Mouse (Mus musculus): ENCODE results near the gene 6820408C15Rik. TPM values are rescaled to one million over a fixed set of nuclear protein-coding genes. Genes with fewer than 3 reads are reported as not detected.
"Not testable (repeated sequence)": the region's sequence is repeated elsewhere in the genome, so short reads cannot be mapped to it uniquely, and the experiment has no call there.

6820408C15Rik gene
- total RNA-seq, 2 experiments from 2014 or later, result not detected

GRCm38 (mm10) chr2:152409781-152410180 is 5.6 kb upstream of the 6820408C15Rik start:
- no peak for ATAC-seq (replicated peaks; ENCODE audit: low FRiP score, poor library complexity, severe bottlenecking)

- ATAC-seq (replicated peaks; ENCODE audit: low FRiP score, poor library complexity, severe bottlenecking), result no peak
Observed at GRCm38 (mm10) chr2:152410971-152411371, 4.4 kb upstream of the 6820408C15Rik start.

GRCm38 (mm10) chr2:152411471-152411870 is 3.9 kb upstream of the 6820408C15Rik start:
- ATAC-seq (replicated peaks; ENCODE audit: low FRiP score, poor library complexity, severe bottlenecking), result no peak

GRCm38 (mm10) chr2:152412526-152413157 is 2.7 kb upstream of the 6820408C15Rik start:
- ATAC-seq (replicated peaks; ENCODE audit: low FRiP score, poor library complexity, severe bottlenecking), result no peak

- ATAC-seq (replicated peaks; ENCODE audit: low FRiP score, poor library complexity, severe bottlenecking), result no peak
Observed at GRCm38 (mm10) chr2:152413158-152413764, 2.1 kb upstream of the 6820408C15Rik start.

- peak; percentile 39; the same call in 1 of the 2 replicates for ATAC-seq (replicated peaks; ENCODE audit: low FRiP score, poor library complexity, severe bottlenecking)
Observed at GRCm38 (mm10) chr2:152413765-152414584, 1.4 kb upstream of the 6820408C15Rik start.

DNA sequence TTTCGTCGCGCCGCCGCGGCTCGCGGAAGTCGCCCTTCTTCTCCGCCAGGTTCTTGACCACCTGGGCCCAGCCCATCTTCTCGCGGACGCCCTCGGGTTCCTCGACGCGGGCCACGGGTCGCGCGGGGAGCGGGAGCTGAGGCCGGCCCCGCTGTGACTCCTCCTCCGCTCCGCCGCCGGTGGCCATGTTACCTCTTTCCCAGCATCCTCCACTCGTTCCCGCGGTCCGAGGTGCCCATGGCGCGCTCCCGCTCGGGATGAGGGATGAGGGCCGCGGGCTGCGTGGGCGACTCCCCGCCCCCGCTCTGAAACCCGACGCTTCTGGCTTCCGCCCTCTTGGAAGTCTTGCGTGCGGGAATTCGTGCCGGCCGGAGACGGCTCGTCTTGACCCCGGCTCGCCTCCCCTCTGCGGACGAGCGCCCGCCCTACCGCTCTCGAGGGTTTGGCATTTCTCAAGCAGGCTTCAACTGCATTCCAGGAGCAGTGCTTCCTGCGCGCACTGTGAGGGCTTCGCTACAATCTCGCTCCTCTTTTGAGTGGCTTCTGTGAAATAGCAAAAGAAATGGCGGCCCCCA is 709 bp upstream of the 6820408C15Rik start, which contains the start of gene Zcchc3:
TSS of gene Zcchc3 (minus strand) at position 437 of the 575 bp plus-strand sequence.
- ATAC-seq (replicated peaks; ENCODE audit: low FRiP score, poor library complexity, severe bottlenecking), result peak; percentile 92

- ATAC-seq (replicated peaks; ENCODE audit: low FRiP score, poor library complexity, severe bottlenecking), result no peak
Observed at GRCm38 (mm10) chr2:152415786-152416185, 399 bp downstream of the 6820408C15Rik start.

DNA sequence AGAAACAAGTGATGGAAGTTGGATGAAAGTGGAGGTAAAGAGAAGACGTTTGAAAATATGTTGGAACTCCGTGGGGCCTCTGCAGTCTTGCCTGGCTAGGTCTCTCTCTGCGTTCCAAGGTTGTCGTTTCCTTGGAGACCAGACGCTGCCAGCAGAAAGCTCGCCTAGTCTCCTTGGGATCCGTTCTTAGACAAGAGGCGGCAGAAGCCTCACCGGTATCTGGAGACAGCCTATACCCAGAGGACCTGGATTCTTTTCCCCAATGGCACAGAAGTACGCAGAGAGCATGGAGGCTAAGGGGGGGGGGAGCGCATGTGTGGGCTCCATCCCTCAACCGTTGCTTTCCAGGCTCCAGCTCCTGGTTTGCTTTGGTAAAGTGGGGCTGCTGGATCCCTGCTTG is 12.1 kb downstream of the 6820408C15Rik start:
- ATAC-seq (replicated peaks; ENCODE audit: low FRiP score, poor library complexity, severe bottlenecking), result no peak

DNA sequence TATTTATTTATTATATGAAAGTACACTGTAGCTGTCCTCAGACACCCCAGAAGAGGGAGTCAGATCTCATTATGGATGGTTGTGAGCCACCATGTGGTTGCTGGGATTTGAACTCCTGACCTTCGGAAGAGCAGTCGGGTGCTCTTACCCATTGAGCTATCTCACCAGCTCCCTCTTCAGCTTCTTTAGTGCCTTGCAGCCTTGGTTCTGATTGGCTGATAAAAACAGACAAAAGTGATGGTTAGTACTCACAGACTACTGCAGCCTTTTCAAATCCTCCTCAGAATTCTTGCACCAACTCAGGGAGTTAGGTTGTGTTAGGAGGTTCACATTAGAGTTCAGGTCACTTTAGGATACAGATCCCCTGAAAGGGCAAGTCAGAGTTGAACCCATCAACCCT is 13.1 kb downstream of the 6820408C15Rik start:
- not testable (repeated sequence) for ATAC-seq (replicated peaks; ENCODE audit: low FRiP score, poor library complexity, severe bottlenecking)

- no peak for ATAC-seq (replicated peaks; ENCODE audit: low FRiP score, poor library complexity, severe bottlenecking)
Observed at GRCm38 (mm10) chr2:152436405-152436901, 21.1 kb downstream of the 6820408C15Rik start.

- ATAC-seq (replicated peaks; ENCODE audit: low FRiP score, poor library complexity, severe bottlenecking), result peak; percentile 78
Observed at GRCm38 (mm10) chr2:152436983-152437860, 21.8 kb downstream of the 6820408C15Rik start.

DNA sequence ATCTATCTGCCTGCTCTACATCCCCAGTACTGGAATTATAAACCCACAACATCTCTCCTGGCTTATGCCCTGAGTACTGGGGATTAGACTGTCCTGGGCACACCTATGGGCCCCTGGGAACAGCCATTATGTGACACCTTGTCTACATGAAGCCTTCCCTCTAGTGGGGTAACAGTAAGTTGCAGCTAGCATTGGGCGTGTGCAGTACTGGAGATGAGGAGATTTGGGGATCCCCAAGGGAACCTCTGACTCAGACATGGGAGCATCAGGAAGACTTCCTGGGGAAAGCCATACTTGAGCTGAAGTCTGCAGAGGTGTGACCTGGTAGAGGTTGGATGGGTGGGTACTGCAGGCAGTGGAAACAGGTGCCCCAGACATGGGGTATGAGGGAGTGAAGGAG is 23.6 kb downstream of the 6820408C15Rik start:
- ATAC-seq (replicated peaks; ENCODE audit: low FRiP score, poor library complexity, severe bottlenecking), result no peak

- no peak for ATAC-seq (replicated peaks; ENCODE audit: low FRiP score, poor library complexity, severe bottlenecking)
Observed at GRCm38 (mm10) chr2:152439833-152440232, 24.4 kb downstream of the 6820408C15Rik start.

GRCm38 (mm10) chr2:152442322-152442721 is 26.9 kb downstream of the 6820408C15Rik start:
- no peak for ATAC-seq (replicated peaks; ENCODE audit: low FRiP score, poor library complexity, severe bottlenecking)

DNA sequence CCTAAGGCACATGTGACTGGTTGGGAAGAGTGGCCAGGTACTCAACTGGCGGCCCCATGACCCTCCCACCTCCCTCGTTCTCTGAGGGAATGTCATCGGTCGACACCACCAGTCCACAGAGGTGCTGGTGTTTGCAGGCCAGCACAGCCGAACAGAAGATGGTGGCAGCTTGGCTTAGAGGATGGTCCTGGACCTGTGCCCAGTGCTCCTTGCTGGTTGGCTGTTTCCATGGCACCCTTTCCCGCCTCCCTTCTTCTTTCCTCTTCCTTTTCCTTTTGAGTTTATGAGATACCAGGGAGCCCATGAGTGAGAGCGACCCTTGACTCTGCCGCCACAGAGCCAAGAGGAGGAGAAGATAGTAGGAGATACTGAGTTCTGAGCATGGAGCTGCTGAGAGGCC is 27.9 kb downstream of the 6820408C15Rik start:
- ATAC-seq (replicated peaks; ENCODE audit: low FRiP score, poor library complexity, severe bottlenecking), result no peak

DNA sequence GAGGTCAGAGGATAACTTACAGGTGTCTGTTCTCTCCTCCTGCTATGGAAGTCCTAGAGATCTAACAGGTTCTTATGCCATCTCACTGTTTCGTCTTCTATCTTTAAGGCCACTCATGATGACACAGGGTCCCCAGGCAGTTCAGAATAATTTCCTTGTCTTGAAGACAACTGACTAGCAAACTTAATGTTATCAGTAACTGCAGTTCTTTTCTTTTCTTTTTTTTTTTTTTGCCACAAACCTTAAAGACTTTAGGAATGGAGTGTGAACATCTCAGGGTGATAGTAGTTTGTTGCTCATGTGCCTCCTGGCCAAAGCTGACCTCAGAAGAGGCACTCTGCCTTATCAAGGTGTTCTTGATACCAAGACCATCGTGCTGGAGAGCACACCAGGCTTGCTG is 31.3 kb downstream of the 6820408C15Rik start:
- no peak for ATAC-seq (replicated peaks; ENCODE audit: low FRiP score, poor library complexity, severe bottlenecking)

GRCm38 (mm10) chr2:152447461-152447860 is 32.1 kb downstream of the 6820408C15Rik start:
- no peak for ATAC-seq (replicated peaks; ENCODE audit: low FRiP score, poor library complexity, severe bottlenecking)

- ATAC-seq (replicated peaks; ENCODE audit: low FRiP score, poor library complexity, severe bottlenecking), result 0 out of 2 replicates have a peak, but pooled peaks have one; percentile 57
Observed at GRCm38 (mm10) chr2:152450241-152450640, 34.9 kb downstream of the 6820408C15Rik start.

Data from erythroid progenitor cell, adult 5-6 weeks (primary cell).